Mouse (Mus musculus) kidney, postnatal 25 days (tissue): Measurements from ENCODE around the gene Dctpp1.

ENCODE experiments used
- DNase-seq, 2 experiments: peaks; one replicate each; pipeline ENCODE4 v3.0.0; 2021; ENCODE audit warnings: mixed read lengths in 2 of 2

Dctpp1 gene

DNA sequence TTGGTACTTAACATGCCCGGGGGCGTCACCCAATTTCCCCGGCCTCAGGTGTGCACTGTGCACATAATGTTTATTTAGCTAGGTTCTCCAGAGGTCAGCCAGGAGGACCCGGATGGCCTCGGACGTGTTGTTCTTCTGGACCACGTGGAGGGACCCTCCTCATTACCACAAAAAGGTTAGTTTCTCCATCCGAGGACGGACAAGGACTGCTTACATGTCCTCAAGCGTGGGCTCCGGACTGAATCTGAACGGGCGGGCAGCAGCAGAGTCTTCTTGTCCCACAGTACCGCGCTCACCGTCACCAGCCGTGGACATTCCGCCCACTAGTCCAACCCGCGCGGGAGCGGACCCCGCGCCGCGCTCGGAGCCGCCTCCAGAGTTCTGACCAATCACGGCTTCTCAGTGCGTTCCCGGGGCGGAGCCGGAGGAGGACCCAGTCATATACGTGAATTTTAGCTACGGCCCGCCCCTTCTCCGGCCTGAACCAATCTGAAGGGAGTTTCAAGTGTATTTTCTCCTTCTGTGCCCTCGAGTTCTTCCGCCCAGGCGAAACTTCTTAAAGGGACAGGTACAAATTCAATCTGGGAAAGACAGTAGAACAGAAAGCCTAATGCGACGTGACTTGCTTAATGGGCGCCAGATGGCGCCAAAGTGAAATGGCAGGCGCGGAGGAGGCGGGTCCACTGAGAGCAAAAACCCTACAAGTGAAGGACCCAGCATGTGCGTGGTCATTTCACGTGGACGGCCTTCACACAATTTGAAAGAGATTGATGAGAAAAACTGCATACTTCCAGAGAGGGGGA is at the start of gene Dctpp1:
TSS of gene Dctpp1 (minus strand) at position 401 of the 803 bp plus-strand sequence.
- DNase-seq = peak; percentile 99

DNA sequence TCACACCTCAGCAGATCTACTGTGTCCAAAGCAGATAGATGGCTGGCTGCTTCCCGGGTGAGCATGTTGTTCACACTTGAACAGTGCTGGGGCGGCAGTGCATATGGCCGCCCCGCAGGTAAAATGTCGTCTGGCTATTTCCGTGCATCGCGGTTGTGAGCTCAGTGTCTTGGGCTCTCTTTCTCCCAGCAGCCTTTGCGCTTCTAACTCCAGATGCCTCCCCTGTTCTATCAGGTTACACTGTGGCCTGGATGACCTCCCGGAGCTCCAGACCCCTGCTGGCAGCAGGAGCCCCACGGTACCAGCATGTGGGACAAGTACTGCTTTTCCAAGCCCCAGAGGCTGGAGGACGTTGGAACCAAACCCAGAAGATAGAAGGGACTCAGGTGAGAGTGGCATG is 49.4 kb upstream of the Dctpp1 start:
- no peak for DNase-seq

DNA sequence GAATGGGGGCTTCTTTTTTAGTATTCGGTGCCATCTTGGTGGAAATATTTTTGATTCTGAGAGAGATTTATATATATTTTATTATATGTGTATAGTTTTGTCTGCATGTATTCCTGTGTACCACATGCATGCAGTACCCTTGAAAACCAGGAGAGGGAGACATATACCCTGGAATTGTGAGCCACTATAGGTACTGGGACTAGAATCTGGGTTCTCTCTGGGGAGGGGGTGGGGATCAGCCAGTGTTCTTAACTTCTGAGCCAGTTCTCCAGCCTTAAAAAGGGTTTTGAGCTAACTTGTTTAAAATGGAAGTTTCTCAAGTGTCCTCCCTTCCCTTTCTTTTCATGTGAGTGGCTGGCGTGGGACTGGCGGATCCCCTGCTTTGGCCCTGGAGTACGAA is 48.4 kb upstream of the Dctpp1 start:
- peak in 1 of 2 experiments; percentile 71 for DNase-seq

DNA sequence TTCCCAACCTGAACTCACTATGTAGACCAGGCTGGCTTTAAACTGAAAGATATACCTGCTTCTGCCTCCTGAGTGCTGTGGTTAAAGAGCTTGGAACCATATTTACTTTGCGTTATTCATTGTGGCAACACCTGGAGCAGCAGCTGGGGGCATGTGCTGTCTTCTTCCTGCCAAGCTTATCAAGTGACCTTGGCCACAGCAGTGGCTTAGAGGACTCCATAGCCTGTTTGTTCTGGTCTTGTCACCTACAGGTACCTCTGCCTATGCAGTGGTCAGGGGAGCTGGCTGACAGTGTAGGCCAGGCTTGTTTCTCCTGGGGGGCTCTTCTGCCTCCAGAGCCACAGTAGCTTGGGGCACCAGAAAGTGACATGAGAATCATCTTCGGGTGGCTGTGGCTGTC is 47.9 kb upstream of the Dctpp1 start:
- DNase-seq = no peak

DNA sequence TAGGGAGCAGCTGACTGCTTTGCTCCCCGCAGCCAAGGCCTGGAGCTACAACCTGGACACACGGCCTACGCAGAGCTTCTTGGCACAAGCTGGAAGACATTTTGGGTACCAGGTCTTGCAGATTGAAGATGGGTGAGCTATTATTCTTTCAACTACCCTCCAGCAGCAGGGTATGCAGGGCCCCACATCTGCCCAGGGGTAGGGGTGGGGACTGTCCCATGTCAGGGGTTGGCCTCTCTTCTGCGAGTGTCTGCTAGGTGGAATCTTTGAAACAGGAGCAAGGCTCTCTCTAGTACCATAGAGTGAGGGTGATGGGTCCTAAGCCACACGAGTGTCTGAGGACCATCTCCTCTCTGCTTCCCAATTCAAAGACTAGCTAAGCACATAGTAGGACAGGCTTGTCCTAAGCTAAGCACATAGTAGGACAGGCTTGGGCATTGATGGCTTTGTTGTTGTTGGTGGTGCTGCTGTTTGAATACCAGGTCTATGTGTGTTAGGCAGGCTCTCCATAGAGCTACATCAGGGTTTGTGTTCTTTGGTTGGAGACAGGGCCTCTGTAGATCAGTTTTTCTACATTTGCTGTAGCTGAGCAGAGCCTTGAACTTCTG is 37.2 kb upstream of the Dctpp1 start:
- DNase-seq = no peak

DNA sequence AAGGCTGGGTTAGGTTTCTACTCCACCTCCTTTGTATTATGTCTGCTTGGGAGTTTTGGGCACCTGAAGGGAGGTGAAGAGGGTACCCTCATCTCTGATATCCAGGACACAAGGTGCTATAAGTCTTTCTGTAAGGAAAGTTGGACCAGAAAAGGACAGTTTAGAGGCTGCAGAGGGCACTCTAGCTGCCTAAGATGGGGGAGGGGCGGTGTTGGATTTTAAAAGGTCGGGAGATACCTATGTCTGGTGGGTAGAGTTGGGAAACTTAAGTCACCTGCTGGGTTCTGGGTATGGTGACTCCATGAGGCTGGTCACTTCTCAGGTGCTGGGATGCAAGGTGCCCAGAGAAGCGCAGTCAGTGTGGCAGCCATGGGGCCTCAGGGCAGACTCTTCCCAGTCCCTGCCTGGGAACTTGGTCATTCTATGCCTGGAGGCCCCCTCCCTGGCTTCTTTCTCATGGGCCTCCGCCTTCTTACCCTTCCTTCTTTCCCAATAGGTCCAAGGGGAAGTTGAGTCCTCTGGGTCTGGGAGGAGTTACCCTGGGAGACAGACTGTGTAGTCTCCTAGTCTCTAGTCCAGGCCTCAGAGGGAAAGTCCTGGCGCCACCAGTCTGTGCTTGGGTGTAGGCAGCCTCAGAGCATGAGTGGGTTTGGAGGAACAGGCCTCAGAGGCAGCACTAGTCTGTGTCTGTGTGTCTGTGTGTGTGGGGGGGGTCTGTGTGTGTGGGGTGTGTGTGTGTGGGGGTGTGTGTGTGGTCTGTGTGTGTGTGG is 36.5 kb upstream of the Dctpp1 start:
- no peak for DNase-seq

DNA sequence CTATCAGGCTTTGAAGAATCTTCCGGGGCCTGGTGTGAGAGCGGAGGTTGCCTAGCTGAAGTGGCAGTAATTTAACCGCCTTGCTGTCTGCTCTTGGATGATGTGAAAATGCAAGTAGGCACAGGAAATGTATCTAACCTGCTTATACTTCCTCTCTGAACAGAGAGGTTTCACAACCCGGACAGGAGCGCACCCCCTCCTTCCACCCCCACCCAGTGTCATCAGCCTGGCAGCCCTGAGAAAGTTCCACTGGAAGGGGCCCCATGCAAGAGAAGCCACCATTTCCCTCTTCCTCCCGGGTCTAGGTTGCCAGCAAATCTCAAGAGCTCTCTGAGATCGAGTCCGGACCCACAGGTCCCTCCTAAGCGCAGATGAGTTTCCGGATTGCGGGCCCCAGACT is 35.6 kb upstream of the Dctpp1 start, which contains the start of gene Itgal:
TSS of gene Itgal (plus strand) at position 163 of the 400 bp plus-strand sequence.
- no peak for DNase-seq

DNA sequence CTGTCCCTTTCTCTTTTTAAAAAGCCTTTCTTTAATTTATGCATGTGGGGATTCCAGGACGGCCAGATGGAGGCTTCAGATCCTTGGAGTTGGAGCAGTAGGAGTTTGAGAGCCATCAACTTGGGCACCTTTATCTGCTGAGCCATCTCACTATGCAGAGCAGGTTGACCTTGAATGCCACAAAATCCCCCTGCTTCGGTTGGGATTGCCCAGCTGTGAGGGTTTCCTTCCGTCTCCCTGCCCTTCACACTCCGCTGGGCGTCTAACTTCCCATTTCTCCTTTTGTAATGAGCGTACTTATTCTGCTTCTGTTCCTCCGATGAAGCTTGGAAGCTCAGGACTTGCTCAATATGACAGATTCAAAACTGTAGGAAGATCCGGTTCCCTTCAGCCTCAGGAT is 29.6 kb upstream of the Dctpp1 start:
- no peak for DNase-seq

DNA sequence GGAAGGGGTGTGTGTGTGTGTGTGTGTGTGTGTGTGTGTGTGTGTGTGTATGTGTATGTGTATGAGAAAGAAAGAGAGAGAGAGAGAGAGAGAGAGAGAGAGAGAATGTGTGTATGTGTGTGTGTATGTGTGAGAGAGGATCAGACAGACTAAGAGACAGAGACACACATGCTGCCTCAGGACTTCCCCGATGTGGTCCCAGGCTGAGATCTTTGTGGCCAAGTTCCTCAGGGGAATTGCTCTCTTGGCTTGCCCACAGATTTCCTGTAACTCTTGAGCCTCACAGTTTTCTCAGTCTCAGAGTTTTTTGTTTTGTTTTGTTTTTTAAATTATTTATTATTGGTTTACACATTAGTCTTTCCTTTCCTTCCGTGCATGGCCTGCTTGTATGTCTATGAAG is 28.8 kb upstream of the Dctpp1 start:
- DNase-seq = no peak

DNA sequence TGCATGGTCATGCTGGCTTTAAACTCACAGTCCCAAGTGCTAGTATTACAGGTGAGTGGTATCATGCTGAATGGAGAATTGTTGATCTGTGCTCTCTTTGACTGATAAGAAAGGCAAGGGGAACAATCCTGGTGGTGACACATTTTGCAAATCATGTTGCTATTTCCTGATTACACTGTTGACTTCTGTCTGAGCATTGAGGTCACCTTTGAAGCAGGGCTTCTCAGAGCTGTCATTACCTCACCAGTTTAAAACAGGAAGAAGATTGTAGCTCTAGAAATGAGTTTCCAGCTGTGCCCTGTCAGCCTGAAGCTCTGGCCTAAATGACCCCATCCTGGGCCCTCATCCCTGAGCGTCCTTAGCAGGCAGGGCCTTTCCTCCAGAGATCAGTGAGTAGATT is 27.4 kb upstream of the Dctpp1 start:
- DNase-seq = no peak

DNA sequence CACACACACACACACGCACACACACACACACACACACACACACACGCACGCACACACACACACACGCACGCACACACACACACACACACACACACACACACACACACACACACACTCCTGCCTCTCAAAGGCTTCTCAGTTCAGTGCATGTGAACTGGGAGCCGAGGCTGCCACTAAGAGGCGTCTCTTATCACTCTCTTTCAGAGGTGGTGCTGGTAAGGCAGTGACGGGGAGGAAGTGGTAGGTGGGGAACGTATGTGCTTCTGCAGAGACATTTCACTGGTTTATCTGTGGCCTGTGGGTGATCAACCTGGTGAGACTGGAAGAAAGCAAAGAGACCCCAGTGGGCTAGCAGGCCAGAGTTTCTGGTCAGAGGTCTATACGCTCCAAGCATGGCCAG is 24.6 kb upstream of the Dctpp1 start:
- no peak for DNase-seq

DNA sequence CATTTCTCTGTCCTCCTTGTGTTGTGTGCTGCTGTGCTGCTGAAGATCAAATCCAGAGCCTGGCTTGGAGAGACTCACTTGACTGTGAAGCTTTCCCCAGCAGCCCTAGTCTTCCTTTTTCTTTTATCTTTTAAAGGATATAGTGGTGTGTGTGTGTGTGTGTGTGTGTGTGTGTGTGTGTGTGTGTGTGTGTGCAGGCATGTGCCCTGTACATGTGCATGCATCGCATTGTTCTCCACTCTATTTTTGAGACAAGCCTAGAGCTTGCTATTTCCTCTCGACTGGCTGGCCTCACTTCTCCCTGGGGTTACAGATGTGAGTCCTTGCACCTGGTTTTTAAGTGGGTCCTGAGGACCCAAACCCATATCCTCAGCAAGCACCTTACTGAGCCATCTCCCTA is 21.7 kb upstream of the Dctpp1 start:
- no peak for DNase-seq

DNA sequence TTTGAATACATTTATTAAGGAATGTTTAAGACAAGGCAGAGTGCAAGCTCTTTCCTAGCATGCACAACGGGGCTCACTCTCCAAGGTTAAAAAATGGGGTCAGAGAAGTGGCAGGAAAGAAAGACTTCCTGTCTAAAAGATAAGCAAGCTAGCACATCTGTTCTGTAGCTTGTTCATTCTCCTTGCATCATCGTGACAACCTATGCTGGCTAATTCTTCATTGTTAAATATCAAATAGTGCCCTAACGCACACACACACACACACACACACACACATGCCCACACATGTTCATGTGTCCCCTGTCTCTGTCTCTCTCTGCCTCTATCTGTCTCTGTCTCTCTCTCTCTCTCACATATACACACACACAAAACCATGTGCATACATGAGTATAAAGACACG is 20.6 kb upstream of the Dctpp1 start:
- DNase-seq = no peak

DNA sequence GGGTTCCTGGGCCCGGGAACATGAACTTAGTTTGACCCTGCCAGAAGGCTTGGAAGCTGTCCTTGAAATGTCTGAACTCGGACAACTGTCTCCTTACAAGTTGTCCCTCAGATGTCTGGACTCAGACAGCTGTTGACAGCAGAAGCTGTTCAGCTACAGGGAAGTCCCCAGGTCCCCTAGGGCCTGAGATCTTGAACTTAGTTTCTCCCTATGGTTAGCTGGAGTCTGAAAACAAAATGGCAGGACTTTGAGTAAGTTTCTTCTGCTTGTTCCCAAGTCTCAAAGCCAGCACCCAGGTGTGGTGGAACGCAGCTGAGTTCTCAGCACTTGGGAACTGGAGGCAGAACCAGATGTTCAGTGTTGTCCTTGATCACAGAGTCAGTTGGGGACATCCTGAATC is 19.6 kb upstream of the Dctpp1 start:
- no peak for DNase-seq

DNA sequence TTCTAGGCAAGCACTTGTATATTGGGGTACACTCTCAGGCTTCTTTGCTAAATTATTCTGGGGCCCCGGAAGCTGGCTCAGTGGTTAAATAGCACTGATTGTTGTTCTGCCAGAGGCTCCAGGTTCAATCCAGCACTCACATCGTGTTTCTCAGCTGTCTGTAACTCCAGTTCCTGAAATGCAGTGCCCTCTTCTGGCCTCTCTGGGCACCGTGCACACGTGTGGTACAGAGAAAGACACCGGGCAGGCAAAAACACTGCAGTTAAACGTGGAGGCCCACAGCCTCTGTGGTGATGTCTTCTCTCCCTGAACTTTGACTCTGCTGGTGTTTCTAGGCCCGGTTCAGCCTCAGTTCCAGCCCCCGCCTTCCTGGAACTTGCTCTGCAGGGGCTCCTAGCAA is 17.8 kb upstream of the Dctpp1 start:
- peak; percentile 74 to 83 for DNase-seq

DNA sequence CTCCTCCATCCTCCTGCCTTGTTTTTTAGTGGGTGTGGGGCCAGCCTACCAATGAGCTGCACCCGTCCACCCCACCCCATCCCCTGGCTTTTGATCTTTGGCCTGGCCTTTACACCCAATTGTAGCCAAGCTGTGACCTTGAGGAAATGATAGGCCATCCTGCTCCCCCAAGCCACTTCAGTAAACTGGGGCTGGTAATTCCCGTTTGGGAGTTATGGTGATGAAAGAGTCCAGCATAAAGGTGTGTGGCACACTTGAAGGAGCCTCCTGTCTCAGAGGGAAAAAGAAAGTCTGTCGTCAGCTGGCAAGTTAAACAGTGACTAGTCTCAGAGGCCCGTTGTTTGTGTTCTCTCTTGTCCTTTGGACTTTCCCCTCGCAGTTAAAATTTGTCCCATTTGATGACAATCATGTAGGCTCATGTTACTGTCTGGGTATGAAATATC is 16.0 kb upstream of the Dctpp1 start:
- DNase-seq = peak; percentile 69 to 86

DNA sequence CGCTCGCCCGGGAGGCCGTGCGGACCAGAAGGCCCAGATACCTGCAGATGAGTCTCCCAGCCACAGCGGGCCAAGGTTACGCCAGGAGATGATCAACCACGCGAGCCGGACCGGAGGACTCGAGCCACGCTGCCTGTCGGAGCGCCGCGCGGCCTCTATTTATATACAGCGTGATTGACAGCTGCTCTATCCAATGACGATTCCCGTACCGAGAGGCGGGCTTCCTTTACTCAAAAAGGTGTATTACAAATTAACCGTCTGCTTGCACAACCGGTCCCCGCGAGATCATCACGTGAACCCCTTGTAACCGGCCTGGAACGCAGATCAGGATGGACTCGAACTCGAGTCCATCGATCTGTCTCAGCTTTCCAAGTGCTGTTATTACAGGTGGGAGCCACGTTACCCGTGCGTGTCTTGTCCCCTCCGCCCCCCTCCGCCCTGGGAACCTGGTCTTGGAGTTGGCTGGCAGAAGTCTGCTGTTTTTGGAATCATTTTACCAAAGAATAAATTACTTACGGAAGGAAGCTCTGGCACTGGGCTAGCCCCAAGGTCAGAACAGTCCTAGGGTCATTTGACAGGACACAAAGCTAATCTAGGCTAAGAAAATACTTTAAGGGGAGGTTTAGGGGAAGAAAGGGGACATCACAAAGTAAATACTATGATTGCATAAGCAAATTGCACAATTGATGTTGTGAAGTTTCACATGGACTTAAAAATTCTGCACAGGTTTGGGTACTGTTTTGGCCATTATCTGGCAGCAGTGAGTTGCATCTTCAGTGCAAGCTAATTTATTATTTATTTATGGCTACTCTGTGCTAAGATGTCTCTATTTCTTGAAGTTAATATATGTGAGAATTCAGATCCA is 13.6 kb upstream of the Dctpp1 start, which contains the start of gene Sephs2:
TSS of gene Sephs2 (minus strand) at position 131 of the 865 bp plus-strand sequence.
- peak; percentile 98 for DNase-seq

DNA sequence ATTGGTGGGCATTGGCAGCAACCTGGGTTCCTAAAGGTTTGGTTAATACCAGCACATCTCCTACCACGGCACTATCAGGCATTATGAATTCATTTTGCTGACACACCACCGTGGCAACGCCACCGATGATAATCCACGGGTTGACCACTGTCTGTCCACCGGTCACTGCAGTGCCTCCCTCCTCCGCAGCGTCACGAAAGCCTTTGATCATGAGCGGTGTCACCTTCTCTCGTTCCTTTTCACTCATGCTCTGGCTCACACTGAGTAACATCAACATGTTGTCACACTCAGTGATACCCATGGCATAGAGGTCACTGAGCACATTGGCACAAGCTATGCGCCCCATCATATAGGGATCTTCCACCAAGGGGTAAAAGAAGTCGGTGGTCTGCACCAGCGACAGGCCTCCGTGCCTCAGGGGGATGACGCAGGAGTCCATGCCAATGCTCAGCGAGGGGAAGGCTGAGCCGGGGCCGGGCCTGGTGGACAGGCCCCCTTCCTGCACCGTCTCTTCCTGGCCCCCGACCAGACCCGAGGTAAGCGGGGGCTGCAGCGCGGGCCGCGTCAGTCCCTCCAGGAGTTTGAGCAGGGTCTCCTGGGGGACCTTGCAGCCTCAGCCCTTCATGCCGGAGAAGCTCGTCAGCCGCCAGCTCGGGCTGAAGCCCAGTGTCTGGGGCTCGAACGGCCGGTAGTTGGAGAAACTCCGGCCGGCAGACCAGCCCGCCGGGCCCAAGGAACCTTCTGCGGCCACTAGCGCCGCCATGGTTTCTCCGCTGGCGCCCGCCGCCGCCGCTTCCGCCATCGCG is 12.8 kb upstream of the Dctpp1 start:
- DNase-seq = peak in 1 of 2 experiments; percentile 66

DNA sequence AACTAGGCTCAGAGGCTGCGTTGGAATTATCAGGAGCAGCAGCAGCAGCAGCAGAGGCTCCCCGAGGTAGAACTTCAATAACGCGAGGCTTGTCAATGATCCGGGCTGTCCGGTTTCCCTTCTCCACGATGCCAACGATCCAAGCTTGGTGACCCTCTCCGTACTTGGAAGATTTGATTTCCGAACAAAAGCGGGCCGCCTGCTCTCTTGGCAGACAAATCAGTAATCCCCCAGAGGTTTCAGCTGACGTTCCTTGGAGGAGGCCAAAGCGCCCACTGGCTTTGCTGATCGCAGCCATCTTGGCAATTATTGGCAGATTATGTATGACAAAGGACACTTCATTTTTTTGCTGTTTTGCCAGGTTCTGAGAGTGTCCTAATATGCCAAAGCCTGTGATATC is 12.1 kb upstream of the Dctpp1 start:
- DNase-seq = peak in 1 of 2 experiments; percentile 50

DNA sequence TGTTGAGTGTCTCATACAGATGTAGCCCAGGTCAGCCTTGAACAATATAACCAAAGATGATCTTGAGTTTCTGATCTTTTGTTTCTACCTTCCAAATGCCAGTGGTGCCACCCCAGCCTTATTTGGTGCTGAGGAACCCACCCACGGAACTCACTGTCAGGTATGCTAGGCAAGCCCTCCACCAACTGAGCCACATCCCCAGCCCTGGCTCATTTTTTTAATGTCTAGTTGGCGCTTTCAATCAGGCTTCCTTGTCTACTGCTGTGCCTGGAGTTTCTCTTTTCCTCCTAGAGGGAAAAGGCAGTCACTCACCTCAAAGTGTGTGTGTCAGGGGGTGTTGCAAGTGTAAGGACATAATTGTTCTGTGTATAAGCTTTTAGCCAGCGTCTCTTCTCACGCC is 10.6 kb upstream of the Dctpp1 start:
- DNase-seq = peak in 1 of 2 experiments; percentile 20

DNA sequence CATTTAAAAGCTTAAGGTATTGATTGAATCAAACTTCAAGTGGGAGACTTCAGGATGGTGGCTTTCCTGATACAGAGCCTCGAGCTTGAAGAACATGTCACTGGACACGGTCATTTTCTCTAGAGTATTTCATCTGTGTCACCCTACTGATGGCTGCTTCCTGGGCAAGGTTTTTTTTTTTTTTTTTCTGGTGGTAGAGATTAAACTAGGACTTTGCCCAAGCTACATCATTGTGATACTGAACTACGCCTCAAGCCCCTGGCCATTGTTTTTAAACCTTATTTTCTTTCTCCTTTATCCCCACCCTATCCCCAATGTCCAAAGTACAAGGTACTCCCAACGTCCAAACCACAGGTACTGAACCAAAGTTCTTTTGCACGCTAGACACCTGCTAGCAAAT is 10.2 kb upstream of the Dctpp1 start:
- peak in 1 of 2 experiments; percentile 19 for DNase-seq

DNA sequence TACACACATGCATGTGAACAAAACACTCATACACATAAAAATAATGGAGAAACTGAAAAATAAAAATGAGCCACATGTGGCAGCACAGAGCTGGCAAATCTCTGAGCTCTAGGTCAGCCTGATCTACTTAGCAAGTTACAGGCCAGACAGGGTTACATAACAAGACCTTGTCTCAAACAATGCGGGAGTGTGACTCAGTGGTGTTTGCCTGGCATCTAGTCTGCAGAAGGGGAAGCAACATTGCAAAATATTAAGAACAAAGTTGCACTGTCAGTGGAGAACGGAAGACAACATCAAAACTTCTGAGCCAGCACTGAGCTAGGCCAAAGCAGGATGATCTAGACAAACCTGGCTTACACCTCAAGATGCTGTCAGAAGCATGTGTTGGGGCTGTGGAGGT is 9.7 kb upstream of the Dctpp1 start:
- peak in 1 of 2 experiments; percentile 24 for DNase-seq
